Mouse (Mus musculus) c-Kit-positive CD71-negative TER-119-negative erythroid progenitor cells, embryonic 14.5 days (primary cell): Measurements from ENCODE around the gene Aff3.

Source experiments
- DNase-seq: peaks from one replicate; pipeline ENCODE4 v3.0.0-alpha.2; 2013; ENCODE audit warnings: low read depth

Gene Aff3

DNA sequence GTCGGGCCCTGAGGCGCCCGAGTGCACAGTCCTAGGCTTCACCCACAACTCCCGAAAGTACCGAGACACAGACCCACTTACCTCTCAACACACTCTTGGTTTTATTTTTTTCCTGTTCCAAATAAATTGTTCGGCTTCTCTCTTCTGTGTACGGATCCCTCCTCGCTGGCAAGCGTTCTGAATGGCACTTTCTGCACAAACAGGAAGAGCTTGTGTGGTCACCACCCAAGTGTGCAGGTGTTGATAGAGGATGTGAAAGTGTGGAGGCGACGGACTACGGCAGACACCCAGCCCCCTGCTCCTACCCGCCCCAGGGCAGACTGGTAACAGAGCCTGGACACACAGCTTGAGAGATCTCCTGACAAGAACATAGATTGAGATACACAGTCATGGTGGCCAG, at the start of gene Aff3:
Aff3 (minus strand) TSS at position 179 of the 400 bp plus-strand sequence.
- peak; percentile 31 for DNase-seq

DNA sequence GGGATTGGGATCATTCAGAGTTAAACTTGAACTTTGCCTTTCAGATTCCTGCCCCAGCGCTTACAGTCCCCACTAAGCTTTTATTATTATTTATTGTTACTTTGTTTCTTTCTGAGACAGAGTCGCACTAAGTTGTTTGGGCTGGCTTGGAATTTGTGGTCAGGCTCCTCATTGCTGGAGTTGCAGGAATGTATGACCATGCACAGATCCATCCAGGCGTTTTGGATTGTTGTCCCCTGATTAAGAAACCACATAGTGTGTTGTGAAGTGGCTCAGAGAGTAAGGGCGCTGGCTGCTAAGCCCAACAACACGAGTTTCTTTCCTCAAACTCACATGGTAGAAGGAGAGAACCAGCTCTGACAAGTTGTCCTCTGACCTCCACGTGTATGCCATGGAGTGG, 35.9 kb upstream of the Aff3 start:
- no peak for DNase-seq

DNA sequence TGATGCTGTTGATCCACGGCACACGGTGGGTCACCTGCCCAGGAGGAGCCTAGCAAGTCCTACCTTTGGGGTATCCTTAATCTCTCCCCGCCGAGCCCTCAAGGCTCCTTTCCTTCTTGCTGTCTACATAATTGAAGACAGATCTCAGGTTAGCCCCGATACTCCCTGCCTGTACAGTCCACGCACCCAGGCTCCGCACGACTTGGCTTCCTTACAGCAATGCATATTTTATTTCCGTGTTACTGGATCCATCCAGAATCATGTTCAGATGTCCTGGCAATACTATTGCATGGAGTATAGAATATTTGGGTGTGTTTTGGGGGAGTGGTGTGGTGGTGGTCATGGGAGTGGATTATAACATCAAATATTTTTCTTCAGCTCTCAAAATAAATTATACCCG, 34.5 kb upstream of the Aff3 start:
- no peak for DNase-seq

- DNase-seq = no peak
Measured at GRCm38 (mm10) chr1:38695812-38696681, 31.3 kb upstream of the Aff3 start.

DNA sequence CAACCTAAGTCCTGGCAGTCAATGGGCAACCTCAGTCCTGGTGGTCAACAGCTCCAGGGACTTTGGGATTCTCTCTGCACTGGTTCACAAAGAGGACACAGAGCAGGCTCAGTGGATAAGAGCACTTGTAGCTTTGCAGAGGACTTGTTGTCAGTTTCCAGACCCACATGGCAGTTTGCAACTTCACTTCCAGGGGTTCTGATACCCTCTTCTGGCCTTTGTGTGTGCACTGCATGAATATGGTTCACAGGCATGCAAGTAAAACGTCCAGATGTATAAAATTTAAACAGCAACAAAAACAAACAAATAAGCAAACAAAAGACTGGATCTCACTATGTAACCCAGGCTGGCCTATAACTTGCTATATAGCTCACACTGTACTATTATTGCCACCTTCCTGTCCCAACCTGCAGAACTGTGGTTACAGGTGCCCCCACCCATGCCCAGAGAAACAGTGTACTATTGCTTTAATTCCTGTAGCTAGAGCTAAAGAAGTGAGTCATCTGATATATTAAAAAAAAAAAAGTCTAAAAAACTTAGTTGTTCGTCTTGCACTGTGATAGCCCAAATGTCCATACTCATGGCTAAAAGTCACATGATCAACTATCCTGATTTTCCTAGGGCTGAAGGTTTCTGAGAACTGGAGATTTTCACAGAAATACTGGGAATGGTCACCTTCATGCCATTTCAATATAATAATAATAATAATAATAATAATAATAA, 30.5 kb upstream of the Aff3 start:
- no peak for DNase-seq

- DNase-seq = peak; percentile 62
Measured at GRCm38 (mm10) chr1:38694142-38694541, 29.4 kb upstream of the Aff3 start.

- no peak for DNase-seq
Measured at GRCm38 (mm10) chr1:38690471-38690870, 25.7 kb upstream of the Aff3 start.

DNA sequence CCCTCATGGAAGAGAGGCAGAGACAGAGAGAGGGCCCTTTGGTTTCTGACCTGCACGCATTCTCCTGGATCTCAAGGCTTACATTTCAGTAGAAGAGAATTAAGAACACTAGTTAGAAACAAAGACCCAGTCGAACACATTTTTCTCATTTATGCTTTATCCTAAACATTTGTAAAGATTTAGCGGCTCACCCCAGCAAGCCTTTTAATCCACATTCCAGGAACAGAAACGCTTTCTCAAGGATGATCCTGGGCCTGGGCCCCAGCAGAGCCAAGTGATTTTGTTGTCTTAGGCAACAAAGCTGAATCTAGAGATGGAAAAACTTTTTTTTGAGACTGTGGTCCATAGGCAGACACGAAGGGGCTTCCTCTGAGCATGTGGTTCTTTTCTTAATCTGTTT, 23.5 kb upstream of the Aff3 start:
- DNase-seq = no peak

DNA sequence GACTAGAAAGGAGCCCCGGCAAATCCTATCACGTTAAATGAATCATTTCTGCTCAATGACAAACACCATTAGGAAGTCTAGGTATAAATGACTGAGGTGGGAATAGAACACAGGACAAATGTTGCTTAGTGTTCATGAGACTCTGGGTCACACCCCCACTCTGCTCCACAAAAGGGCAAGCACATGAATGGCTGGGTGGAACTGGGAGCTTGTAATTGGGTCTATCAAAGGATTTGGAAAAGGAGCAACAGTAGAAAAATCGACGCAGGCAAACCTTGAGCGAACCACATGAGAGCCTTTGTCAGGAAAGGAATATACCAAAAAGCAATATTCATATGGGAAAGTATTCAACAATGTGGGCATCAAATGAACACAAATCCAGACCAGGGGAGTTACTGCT, 21.0 kb upstream of the Aff3 start:
- DNase-seq = no peak

DNA sequence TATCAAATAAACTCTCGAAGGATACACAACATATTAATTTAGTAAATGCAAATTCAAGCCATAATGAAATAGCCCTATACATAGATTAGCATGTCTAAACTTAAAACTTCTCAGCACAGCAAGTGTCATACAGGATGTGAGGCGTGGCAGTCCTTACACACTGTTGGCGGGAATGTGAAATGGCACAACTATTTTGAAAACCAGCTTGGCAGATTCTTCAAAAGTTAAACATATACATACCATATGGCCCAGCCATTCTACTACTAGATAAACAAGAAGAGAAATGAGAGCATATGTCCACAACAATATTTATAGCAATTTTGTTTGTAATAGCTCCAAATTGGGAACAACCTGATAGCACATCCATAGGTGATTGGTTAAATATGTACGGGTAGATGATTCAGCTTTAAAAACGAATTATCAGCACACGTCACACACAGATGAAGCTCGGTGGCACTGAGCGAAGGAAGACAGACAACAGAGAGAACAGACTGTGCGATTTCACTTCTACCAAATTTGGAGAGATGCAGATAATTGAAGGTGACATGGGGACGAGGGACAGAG, 18.5 kb upstream of the Aff3 start:
- DNase-seq = no peak

- DNase-seq = no peak
Measured at GRCm38 (mm10) chr1:38679890-38680289, 15.1 kb upstream of the Aff3 start.

DNA sequence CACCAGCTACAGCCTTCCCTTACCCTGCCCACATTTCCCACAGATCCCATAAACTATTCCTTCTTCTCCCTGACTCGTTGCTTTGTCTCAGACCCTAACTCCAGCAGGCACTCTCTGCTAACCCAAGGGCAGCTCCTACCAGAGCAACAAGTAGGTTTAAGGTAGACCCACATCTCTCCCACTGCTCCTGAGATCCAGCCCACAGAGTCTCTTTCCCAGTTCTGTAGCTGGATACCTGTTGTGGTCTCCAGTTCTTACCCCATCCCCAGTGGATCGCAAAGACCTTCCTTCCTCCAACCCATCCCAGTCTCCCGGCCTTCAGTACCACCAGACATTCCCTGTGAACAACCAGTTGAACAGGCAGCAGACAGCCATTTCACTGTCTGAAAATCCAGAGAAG, 7.0 kb upstream of the Aff3 start:
- no peak for DNase-seq

DNA sequence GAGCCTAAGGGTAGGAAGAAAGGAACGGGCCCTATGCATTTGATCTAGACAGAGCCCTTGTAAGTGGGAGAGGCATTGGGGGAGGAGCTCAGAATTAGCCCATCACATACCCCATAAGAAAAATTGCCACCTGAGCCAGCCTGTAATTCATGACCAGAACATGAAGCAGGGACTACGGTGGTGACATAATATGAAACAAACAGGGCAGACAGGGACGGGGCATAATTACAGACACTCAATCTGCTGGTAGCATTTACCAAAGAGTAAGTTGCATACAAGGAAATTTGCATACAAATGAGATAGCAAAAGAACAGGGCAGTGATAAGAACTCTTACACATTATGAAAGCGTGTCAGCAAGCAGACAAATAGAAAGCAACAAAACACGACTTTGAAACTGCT, 6.3 kb upstream of the Aff3 start:
- DNase-seq = no peak

- no peak for DNase-seq
Measured at GRCm38 (mm10) chr1:38668327-38668726, 3.6 kb upstream of the Aff3 start.

DNA sequence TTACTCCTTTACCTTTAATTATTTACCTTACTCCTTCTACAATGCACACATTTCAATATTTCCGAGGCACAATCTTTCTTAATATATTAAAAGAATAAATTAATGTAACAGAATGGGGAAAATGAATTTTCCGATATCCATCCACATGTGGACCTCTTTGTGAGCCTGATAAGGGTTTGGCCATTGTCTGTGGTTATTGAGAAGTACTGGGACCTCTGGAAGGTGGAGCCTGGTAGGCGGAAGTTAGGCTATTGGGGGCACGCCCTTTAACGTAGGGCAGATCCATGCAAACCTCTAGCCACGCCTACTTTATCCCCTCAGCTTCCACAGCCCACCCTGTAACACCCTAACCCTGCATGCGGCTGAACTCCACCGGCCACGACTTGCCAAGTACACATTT, 3.1 kb upstream of the Aff3 start:
- no peak for DNase-seq

DNA sequence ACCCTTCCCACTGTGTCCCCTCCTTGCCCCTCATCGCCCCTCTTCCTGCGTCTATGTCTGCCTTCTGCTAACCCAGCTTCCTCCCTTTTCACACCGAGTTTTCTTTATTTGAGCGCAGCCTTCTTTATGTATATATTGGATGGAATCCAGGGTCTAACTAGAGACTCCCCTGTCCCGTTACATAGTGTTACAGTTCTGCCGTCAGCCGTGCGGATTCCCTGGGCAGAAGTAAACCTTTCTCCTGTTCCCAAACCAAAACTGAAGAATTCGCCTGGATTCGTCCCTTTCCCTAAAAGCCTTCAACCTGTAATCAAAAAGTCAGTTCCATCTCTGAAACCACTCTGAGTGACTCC, 2.0 kb upstream of the Aff3 start:
- no peak for DNase-seq

- no peak for DNase-seq
Measured at GRCm38 (mm10) chr1:38666111-38666765, 1.5 kb upstream of the Aff3 start.

DNA sequence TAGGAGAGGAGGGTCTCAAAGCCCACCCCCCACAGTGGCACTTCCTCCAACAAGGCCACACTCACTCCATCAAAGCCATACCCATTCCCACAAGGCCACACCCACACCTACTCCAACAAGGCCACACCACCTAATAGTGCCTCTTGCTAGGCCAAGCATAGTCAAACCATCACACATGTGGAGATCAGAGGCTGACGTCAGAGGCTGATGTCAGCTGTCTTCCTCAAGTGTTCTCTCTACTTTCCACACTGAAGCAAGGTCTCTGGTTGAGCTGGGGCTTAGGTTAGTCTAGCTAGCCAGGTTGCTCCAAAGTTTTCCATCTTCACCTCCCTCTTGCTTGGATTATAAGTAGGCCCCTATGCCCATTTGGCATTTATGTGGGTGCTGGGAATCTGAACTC, 856 bp upstream of the Aff3 start:
- no peak for DNase-seq

GRCm38 (mm10) chr1:38664261-38664660, 494 bp downstream of the Aff3 start:
- no peak for DNase-seq

- DNase-seq = no peak
Measured at GRCm38 (mm10) chr1:38662616-38663193, 2.0 kb downstream of the Aff3 start.

DNA sequence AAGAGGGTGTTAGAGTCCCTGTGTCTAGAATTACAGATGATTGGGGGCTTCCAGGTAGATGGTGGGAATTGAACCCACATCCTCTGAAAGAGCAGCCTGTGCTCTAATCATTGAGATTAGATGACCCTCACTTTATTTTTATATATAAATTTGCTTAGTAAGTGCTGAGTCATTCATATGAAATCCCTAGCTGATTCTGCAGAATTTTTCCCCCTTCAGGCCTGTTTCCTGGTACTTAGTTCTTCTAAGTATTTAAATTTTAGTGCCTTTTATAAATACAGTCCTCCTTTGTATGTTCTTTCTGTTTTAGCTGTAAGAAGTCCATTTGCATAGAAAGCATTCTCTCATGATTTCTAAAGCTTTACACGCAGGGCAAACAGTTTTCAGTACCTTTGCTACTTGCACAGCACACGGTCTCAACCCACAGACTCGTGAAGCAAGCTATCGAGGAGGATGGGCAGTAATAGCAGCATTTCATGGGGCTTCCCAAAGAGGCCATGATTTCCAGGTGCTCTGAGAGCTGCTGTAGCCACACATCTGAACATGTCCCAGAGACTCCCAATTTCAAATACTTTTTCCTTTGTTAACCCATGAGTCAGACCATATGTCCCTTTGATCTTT, 5.7 kb downstream of the Aff3 start:
- no peak for DNase-seq

DNA sequence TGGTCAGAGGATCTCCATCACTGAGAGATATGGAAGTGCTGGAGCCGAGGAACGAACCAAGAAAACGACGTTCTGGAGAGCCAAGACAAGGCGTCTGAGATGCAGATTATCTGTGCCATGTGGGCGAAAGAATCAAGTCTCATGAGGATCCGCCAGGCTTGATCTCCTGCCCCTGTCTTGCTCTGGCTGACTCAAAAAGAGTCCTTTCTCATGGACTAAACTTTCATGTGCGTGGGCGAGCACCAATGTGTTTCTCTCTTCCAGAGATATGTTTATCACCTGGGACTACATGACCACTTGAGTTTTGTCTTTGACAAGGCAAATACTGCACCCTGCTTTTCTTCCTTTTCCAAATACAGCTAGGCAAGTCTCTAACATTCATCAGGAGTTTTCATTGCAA, 6.4 kb downstream of the Aff3 start:
- DNase-seq = no peak
